Mouse (Mus musculus): ENCODE measurements around the gene BC049715.

- TF ChIP-seq CTCF (IDR thresholded peaks at IDR 0.05) (no peak), POLR2A (IDR thresholded peaks at IDR 0.05; ENCODE audit: insufficient read depth, low read depth, low read length) (no peak)
Measured at GRCm38 (mm10) chr6:136883961-136884360, 56.5 kb downstream of the BC049715 start.
